Mouse (Mus musculus) bone marrow, adult 2 months (tissue): ENCODE data around the gene Olfr212.

Experiments
- CTCF ChIP-seq: fragments of 200-500 bp; IDR thresholded peaks from 2 replicates; pipeline ENCODE4 v1.5.1; 2011; ENCODE audit warnings: low read length, control low read depth; ENCODE audit not compliant: control insufficient read depth, insufficient read depth
- POLR2A ChIP-seq: fragments of 200-500 bp; IDR thresholded peaks from 2 replicates; pipeline ENCODE4 v1.6.1; 2011; ENCODE audit warnings: low read depth, mild to moderate bottlenecking, control low read depth, low read length, borderline replicate concordance; ENCODE audit not compliant: control insufficient read depth

GRCm38 (mm10) chr6:116460544-116461283 is 45.6 kb upstream of the Olfr212 start, which contains the start of gene Alox5:
- TF ChIP-seq CTCF: peak; percentile 17; the same call in 1 of the 2 replicates
- TF ChIP-seq POLR2A: peak; percentile 86
